ENCODE assay signal across 25 mouse cellular contexts in genomic region chr7:136846086-136846620, GRCm38 (mm10). TPM values are rescaled to one million over a fixed set of nuclear protein-coding genes. Genes with fewer than 3 reads are reported as not detected.
DNase-seq lines count a peak whose midpoint lies in the region; ATAC-seq and TF ChIP-seq lines count a peak whose summit lies in the region.
"Had no signal": no experiment of that assay in that cellular context is flagged by ENCODE, and none has a peak within 500 bp of the region (broad histone marks: within the 10 kb centered on the region; RNA-seq: fewer than 3 reads in every experiment).

No protein-coding gene starts in this region.

- ATAC-seq in embryonic facial prominence, embryonic 14.5 days (ENCODE audit: low read depth): no peak
- no peak for ATAC-seq in heart, embryonic 16.5 days (replicated peaks; ENCODE audit: extremely low read depth, insufficient read depth, low FRiP score)
- no peak for ATAC-seq in heart, embryonic 12.5 days (ENCODE audit: insufficient number of reproducible peaks, low FRiP score)
- ATAC-seq in midbrain, embryonic 11.5 days (ENCODE audit: low FRiP score): no peak
- no peak for ATAC-seq in midbrain, postnatal 0 days (ENCODE audit: low FRiP score)
- ATAC-seq in forebrain, embryonic 16.5 days: no peak
- ATAC-seq: inflammation-experienced regulatory T-cells, adult 6 months; liver, embryonic 12.5 days; midbrain, embryonic 13.5 days had no signal

- H3K9ac ChIP-seq in embryonic facial prominence, embryonic 14.5 days (ENCODE audit: low read depth, low read length): no peak overlapping the region
- H3K9ac ChIP-seq in heart, embryonic 16.5 days (ENCODE audit: low read length): no peak overlapping the region
- H3K9ac ChIP-seq in heart, embryonic 12.5 days: no peak overlapping the region
- no peak overlapping the region for H3K9ac ChIP-seq in midbrain, embryonic 11.5 days (ENCODE audit: low read length)
- H3K9ac ChIP-seq in midbrain, postnatal 0 days (replicated peaks; ENCODE audit: low read length, poor library complexity, severe bottlenecking): no peak overlapping the region
- no peak overlapping the region for H3K9ac ChIP-seq in forebrain, embryonic 16.5 days (replicated peaks; ENCODE audit: low read depth, low read length)
- H3K9ac ChIP-seq: embryonic facial prominence, embryonic 12.5 days; limb, embryonic 12.5 days; liver, embryonic 12.5 days; midbrain, embryonic 13.5 days had no signal

- H3K27me3 ChIP-seq in embryonic facial prominence, embryonic 14.5 days (replicated peaks; ENCODE audit: control insufficient read depth, insufficient read depth, low read length): no peaks in the 10 kb centered on the region
- peaks cover 25% of the 10 kb centered on the region; the same call in 1 of the 2 replicates for H3K27me3 ChIP-seq in embryonic facial prominence, embryonic 10.5 days (replicated peaks; ENCODE audit: low read depth, poor library complexity, severe bottlenecking)
- no peaks in the 10 kb centered on the region for H3K27me3 ChIP-seq in heart, embryonic 16.5 days (ENCODE audit: control insufficient read depth, insufficient read depth, low read length)
- H3K27me3 ChIP-seq in heart, embryonic 12.5 days (replicated peaks): no peaks in the 10 kb centered on the region
- no peaks in the 10 kb centered on the region for H3K27me3 ChIP-seq in midbrain, embryonic 11.5 days (ENCODE audit: control insufficient read depth, insufficient read depth, low read length)
- no peaks in the 10 kb centered on the region for H3K27me3 ChIP-seq in midbrain, postnatal 0 days (ENCODE audit: insufficient read depth, low read length)
- 0 out of 2 replicates have a peak, but pooled peaks cover 9% of the 10 kb centered on the region for H3K27me3 ChIP-seq in forebrain, embryonic 16.5 days (replicated peaks; ENCODE audit: control insufficient read depth, insufficient read depth, low read length)
- H3K27me3 ChIP-seq: embryonic facial prominence, embryonic 12.5 days; liver, embryonic 12.5 days had no signal

- H3K4me3 ChIP-seq in embryonic facial prominence, embryonic 14.5 days (ENCODE audit: low read depth, low read length): no peak overlapping the region
- no peak overlapping the region for H3K4me3 ChIP-seq in embryonic facial prominence, embryonic 10.5 days
- no peak overlapping the region for H3K4me3 ChIP-seq in heart, embryonic 16.5 days (ENCODE audit: low read length)
- no peak overlapping the region for H3K4me3 ChIP-seq in heart, embryonic 12.5 days
- no peak overlapping the region for H3K4me3 ChIP-seq in midbrain, embryonic 11.5 days (ENCODE audit: low read depth, low read length)
- no peak overlapping the region for H3K4me3 ChIP-seq in midbrain, postnatal 0 days (ENCODE audit: low read depth, low read length)
- H3K4me3 ChIP-seq in forebrain, embryonic 16.5 days (replicated peaks; ENCODE audit: low read length): no peak overlapping the region
- H3K4me3 ChIP-seq: embryonic facial prominence, embryonic 12.5 days; erythroblast, embryonic 14.5 days; limb, embryonic 12.5 days; liver, embryonic 12.5 days; midbrain, embryonic 13.5 days had no signal

- 0 out of 2 replicates have a peak overlapping the region, but pooled peaks have one; percentile 17 for H3K27ac ChIP-seq in embryonic facial prominence, embryonic 14.5 days (replicated peaks; ENCODE audit: low read depth, low read length)
- H3K27ac ChIP-seq in embryonic facial prominence, embryonic 10.5 days (replicated peaks): no peak overlapping the region; the same call in 1 of the 2 replicates
- H3K27ac ChIP-seq in heart, embryonic 16.5 days (ENCODE audit: low read length): 0 out of 2 replicates have a peak overlapping the region, but pooled peaks have one; percentile 15
- no peak overlapping the region for H3K27ac ChIP-seq in heart, embryonic 12.5 days (ENCODE audit: poor library complexity, severe bottlenecking)
- no peak overlapping the region for H3K27ac ChIP-seq in midbrain, embryonic 11.5 days (ENCODE audit: low read depth, low read length)
- no peak overlapping the region for H3K27ac ChIP-seq in midbrain, postnatal 0 days (ENCODE audit: low read depth, low read length)
- no peak overlapping the region for H3K27ac ChIP-seq in forebrain, embryonic 16.5 days (ENCODE audit: low read length)
- H3K27ac ChIP-seq: embryonic facial prominence, embryonic 12.5 days; limb, embryonic 12.5 days; liver, embryonic 12.5 days; midbrain, embryonic 13.5 days had no signal

- H3K4me1 ChIP-seq in embryonic facial prominence, embryonic 14.5 days (ENCODE audit: control insufficient read depth, insufficient read depth, low read length): peaks cover 13% of the 10 kb centered on the region
- H3K4me1 ChIP-seq in embryonic facial prominence, embryonic 10.5 days: peaks cover 56% of the 10 kb centered on the region
- peaks cover 7% of the 10 kb centered on the region for H3K4me1 ChIP-seq in heart, embryonic 16.5 days (ENCODE audit: control insufficient read depth, insufficient read depth, low read length)
- H3K4me1 ChIP-seq in heart, embryonic 12.5 days (replicated peaks): peaks cover 30% of the 10 kb centered on the region
- peaks cover 5% of the 10 kb centered on the region; the same call in 1 of the 2 replicates for H3K4me1 ChIP-seq in midbrain, embryonic 11.5 days (ENCODE audit: control insufficient read depth, insufficient read depth, low read length)
- H3K4me1 ChIP-seq in midbrain, postnatal 0 days (ENCODE audit: insufficient read depth, low read length): peaks cover 2% of the 10 kb centered on the region; the same call in 1 of the 2 replicates
- H3K4me1 ChIP-seq in forebrain, embryonic 16.5 days (replicated peaks; ENCODE audit: control insufficient read depth, insufficient read depth, low read length): peaks cover 16% of the 10 kb centered on the region
- H3K4me1 ChIP-seq: liver, embryonic 12.5 days had no signal

- no peak overlapping the region for H3K4me2 ChIP-seq in embryonic facial prominence, embryonic 14.5 days (ENCODE audit: low read depth, low read length)
- no peak overlapping the region for H3K4me2 ChIP-seq in heart, embryonic 16.5 days (ENCODE audit: low read depth, low read length)
- H3K4me2 ChIP-seq in heart, embryonic 12.5 days: no peak overlapping the region
- no peak overlapping the region for H3K4me2 ChIP-seq in midbrain, embryonic 11.5 days
- no peak overlapping the region for H3K4me2 ChIP-seq in midbrain, postnatal 0 days (ENCODE audit: low read depth, low read length, poor library complexity, severe bottlenecking)
- peak overlapping the region; percentile 29; the same call in 1 of the 2 replicates for H3K4me2 ChIP-seq in forebrain, embryonic 16.5 days (ENCODE audit: low read length)
- H3K4me2 ChIP-seq: embryonic facial prominence, embryonic 12.5 days; limb, embryonic 12.5 days; liver, embryonic 12.5 days; midbrain, embryonic 13.5 days had no signal

- no peak for DNase-seq in embryonic facial prominence, embryonic 14.5 days (ENCODE audit: low spot score)
- DNase-seq in embryonic facial prominence, embryonic 10.5 days (ENCODE audit: low spot score): no peak
- peak; percentile 83 for DNase-seq in midbrain, embryonic 11.5 days (ENCODE audit: low spot score, missing footprints)
- DNase-seq in midbrain, postnatal 0 days (ENCODE audit: low spot score): no peak
- no peak for DNase-seq in thymus, postnatal 25 days
- DNase-seq: adrenal gland, adult 2 months; cerebellum, adult 11-12 months; cerebellum, postnatal 14 days; gastrocnemius, postnatal 10 days; heart, postnatal 4 days; kidney, adult 2 months; kidney, postnatal 10 days; layer of hippocampus, postnatal 36 days; lung, adult 2 months; lung, postnatal 14 days; thymus, postnatal 14 days had no signal

- WGBS in embryonic facial prominence, embryonic 14.5 days: 51% methylated on average over 10 of the region's 10 CpGs
- WGBS in embryonic facial prominence, embryonic 10.5 days: 37% methylated on average over 10 of the region's 10 CpGs
- WGBS in heart, embryonic 16.5 days: 78% methylated on average over 10 of the region's 10 CpGs
- 60% methylated on average over 10 of the region's 10 CpGs for WGBS in heart, embryonic 12.5 days
- 30% methylated on average over 10 of the region's 10 CpGs for WGBS in midbrain, embryonic 11.5 days
- WGBS in midbrain, postnatal 0 days: 42% methylated on average over 10 of the region's 10 CpGs
- 30% methylated on average over 10 of the region's 10 CpGs for WGBS in forebrain, embryonic 16.5 days

- no peaks in the 10 kb centered on the region for H3K36me3 ChIP-seq in embryonic facial prominence, embryonic 14.5 days (ENCODE audit: control insufficient read depth, insufficient read depth, low read length)
- H3K36me3 ChIP-seq in embryonic facial prominence, embryonic 10.5 days (replicated peaks): no peaks in the 10 kb centered on the region
- H3K36me3 ChIP-seq in heart, embryonic 16.5 days (ENCODE audit: control insufficient read depth, insufficient read depth): no peaks in the 10 kb centered on the region
- H3K36me3 ChIP-seq in heart, embryonic 12.5 days: no peaks in the 10 kb centered on the region
- H3K36me3 ChIP-seq in midbrain, embryonic 11.5 days (ENCODE audit: control insufficient read depth, insufficient read depth, low read length): no peaks in the 10 kb centered on the region
- no peaks in the 10 kb centered on the region for H3K36me3 ChIP-seq in midbrain, postnatal 0 days (ENCODE audit: insufficient read depth, low read length)
- H3K36me3 ChIP-seq in forebrain, embryonic 16.5 days (ENCODE audit: control insufficient read depth, insufficient read depth): no peaks in the 10 kb centered on the region
- H3K36me3 ChIP-seq: embryonic facial prominence, embryonic 12.5 days; limb, embryonic 12.5 days; liver, embryonic 12.5 days; midbrain, embryonic 13.5 days had no signal

- no peaks in the 10 kb centered on the region for H3K9me3 ChIP-seq in embryonic facial prominence, embryonic 14.5 days (ENCODE audit: control insufficient read depth, low read length)
- no peaks in the 10 kb centered on the region for H3K9me3 ChIP-seq in embryonic facial prominence, embryonic 10.5 days
- H3K9me3 ChIP-seq in heart, embryonic 16.5 days (replicated peaks; ENCODE audit: control insufficient read depth, low read length): no peaks in the 10 kb centered on the region
- no peaks in the 10 kb centered on the region for H3K9me3 ChIP-seq in heart, embryonic 12.5 days (replicated peaks)
- H3K9me3 ChIP-seq in midbrain, embryonic 11.5 days (ENCODE audit: control insufficient read depth, low read length): no peaks in the 10 kb centered on the region
- no peaks in the 10 kb centered on the region for H3K9me3 ChIP-seq in midbrain, postnatal 0 days (ENCODE audit: low read length)
- H3K9me3 ChIP-seq in forebrain, embryonic 16.5 days (ENCODE audit: control insufficient read depth, low read length): no peaks in the 10 kb centered on the region
- H3K9me3 ChIP-seq: embryonic facial prominence, embryonic 12.5 days; limb, embryonic 12.5 days; liver, embryonic 12.5 days; midbrain, embryonic 13.5 days had no signal

- no peak for TF ChIP-seq CTCF in midbrain, postnatal 0 days (IDR thresholded peaks at IDR 0.05)

RNA-seq across cellular contexts. Expression of gene Mgmt, which starts 48.3 kb away (rescaled TPM):
- 6.5 and 6.7 TPM in 2 replicates for polyA plus RNA-seq in embryonic facial prominence, embryonic 14.5 days (2014; fragmentation: Nextera tagmentation; extraction: Ambion mirVana)
- 5.4 and 5.8 TPM in 2 replicates for polyA plus RNA-seq in embryonic facial prominence, embryonic 10.5 days (2016; fragmentation: Nextera tagmentation; extraction: Ambion mirVana)
- 7.7 TPM in 2 replicates for polyA plus RNA-seq in heart, embryonic 16.5 days (2015; fragmentation: Nextera tagmentation; extraction: Ambion mirVana)
- polyA plus RNA-seq in heart, embryonic 12.5 days (2016; fragmentation: Nextera tagmentation; extraction: Ambion mirVana): 3.9 and 4.0 TPM in 2 replicates
- polyA plus RNA-seq in midbrain, embryonic 11.5 days (2014; fragmentation: Nextera tagmentation; extraction: Ambion mirVana): 3.0 and 3.7 TPM in 2 replicates
- total RNA-seq in midbrain, postnatal 0 days (2014; rRNA removed): 0.66 and 0.90 TPM in 2 replicates
- 1.3 and 1.4 TPM in 2 replicates for polyA plus RNA-seq in midbrain, postnatal 0 days (2015; fragmentation: Nextera tagmentation; extraction: Ambion mirVana)
- 1.0 and 1.2 TPM in 2 replicates for polyA plus RNA-seq in forebrain, embryonic 16.5 days (2015; fragmentation: Nextera tagmentation; extraction: Ambion mirVana)

Comparison
In these comparisons a context has a peak if more than half of its experiments do, and no peak if none do; other contexts are left out.
1. H3K27ac ChIP-seq: peak in embryonic facial prominence, embryonic 14.5 days (single experiment) and heart, embryonic 16.5 days (single experiment); none in embryonic facial prominence, embryonic 10.5 days (single experiment), heart, embryonic 12.5 days (single experiment), midbrain, embryonic 11.5 days (single experiment), midbrain, postnatal 0 days (single experiment) and forebrain, embryonic 16.5 days (single experiment).